Mouse (Mus musculus): ENCODE measurements around the gene Cacna2d3. TPM values are rescaled to one million over a fixed set of nuclear protein-coding genes. Genes with fewer than 3 reads are reported as not detected.

Gene Cacna2d3
- total and polyA plus RNA-seq, 3 experiments, result 0.11 TPM; not detected in 2

DNA sequence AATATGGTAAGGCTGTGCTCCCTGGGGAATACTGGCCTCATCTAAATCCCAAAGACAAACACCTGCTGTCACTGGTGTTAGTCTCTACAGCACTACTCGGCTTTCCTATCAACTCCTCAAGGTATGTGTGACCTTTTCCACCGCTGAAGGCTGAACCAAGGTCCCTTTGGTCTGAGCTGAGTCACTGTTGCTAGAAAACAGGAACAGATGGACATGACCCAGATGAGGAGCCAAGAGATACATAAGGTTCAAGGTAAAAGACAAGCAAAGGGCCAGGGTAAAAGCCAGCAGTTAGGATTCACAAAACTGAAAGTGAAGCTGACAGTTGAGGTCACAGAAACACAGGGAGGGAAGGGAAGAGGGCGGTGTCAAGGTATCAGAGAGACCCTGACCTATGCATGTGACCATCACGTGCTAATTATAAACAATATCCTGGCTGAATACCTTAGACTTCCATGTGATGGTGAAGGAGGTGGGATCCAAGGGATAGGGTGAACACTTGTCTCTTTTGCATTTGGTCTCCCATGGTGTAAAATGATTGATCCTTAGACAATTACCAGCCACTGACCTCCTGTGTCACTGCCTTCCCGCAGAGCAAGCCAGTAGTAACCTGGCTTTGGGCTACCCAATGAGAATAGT is 288.5 kb downstream of the Cacna2d3 start:
- no peaks in the 10 kb centered on the region for H3K27me3 ChIP-seq (ENCODE audit: insufficient read depth, low read length)
- no peak for TF ChIP-seq POLR2AphosphoS5 (IDR thresholded peaks at IDR 0.05; ENCODE audit: insufficient replicate concordance, low read depth, low read length)
- TF ChIP-seq TAL1 (conservative IDR thresholded peaks at IDR 0.05; ENCODE audit: low read depth, low read length), result no peak
- no peak for TF ChIP-seq GATA2 (IDR thresholded peaks at IDR 0.05; ENCODE audit: borderline replicate concordance, low read depth, low read length)
- no peak for TF ChIP-seq CTCF (IDR thresholded peaks at IDR 0.05; ENCODE audit: low read depth, low read length)
- TF ChIP-seq GATA1 (IDR thresholded peaks at IDR 0.05; ENCODE audit: borderline replicate concordance, low read length), result no peak
- DNase-seq (ENCODE audit: low spot score) (no peak), ATAC-seq (ENCODE audit: extremely low read depth, insufficient number of reproducible peaks, low FRiP score, poor library complexity, severe bottlenecking) (no peak)
- no peaks in the 10 kb centered on the region for H3K36me3 ChIP-seq (replicated peaks)
- H3K4me1 ChIP-seq (ENCODE audit: insufficient read depth, low read depth, low read length), result no peaks in the 10 kb centered on the region
- no peak overlapping the region for H3K4me3 ChIP-seq (ENCODE audit: low read depth, low read length)
- peaks cover 12% of the 10 kb centered on the region for H3K9me3 ChIP-seq (replicated peaks)

DNA sequence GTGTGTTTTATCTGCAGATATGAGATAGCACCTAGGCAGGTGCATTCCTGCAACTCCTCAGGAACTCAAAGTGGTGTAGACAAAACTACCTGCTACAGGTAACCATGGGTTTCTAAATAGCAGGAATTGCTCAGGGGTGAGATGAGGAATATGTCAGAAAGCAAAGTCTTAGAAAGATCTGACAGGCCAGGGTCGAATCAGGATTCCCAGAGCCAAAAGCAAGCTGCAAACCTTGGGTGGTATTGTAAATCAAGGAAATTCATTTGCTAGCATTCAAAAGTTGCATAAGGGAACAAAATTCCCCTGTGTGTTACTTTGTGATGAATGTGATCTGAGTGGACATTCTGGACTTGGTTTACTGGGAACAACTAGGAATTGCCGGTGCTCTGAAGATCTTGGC is 291.9 kb downstream of the Cacna2d3 start:
- H3K27me3 ChIP-seq (ENCODE audit: insufficient read depth, low read length), result no peaks in the 10 kb centered on the region
- no peaks in the 10 kb centered on the region for H3K36me3 ChIP-seq (replicated peaks)
- DNase-seq (ENCODE audit: low spot score) (no peak), ATAC-seq (ENCODE audit: extremely low read depth, insufficient number of reproducible peaks, low FRiP score, poor library complexity, severe bottlenecking) (no peak)
- peaks cover 9% of the 10 kb centered on the region; the same call in 1 of the 2 replicates for H3K9me3 ChIP-seq (replicated peaks)
- TF ChIP-seq GATA1 (IDR thresholded peaks at IDR 0.05; ENCODE audit: borderline replicate concordance, low read length), result no peak
- TF ChIP-seq CTCF (IDR thresholded peaks at IDR 0.05; ENCODE audit: low read depth, low read length), result no peak
- TF ChIP-seq GATA2 (IDR thresholded peaks at IDR 0.05; ENCODE audit: borderline replicate concordance, low read depth, low read length), result no peak
- TF ChIP-seq TAL1 (conservative IDR thresholded peaks at IDR 0.05; ENCODE audit: low read depth, low read length), result no peak
- no peak for TF ChIP-seq POLR2AphosphoS5 (IDR thresholded peaks at IDR 0.05; ENCODE audit: insufficient replicate concordance, low read depth, low read length)
- H3K4me1 ChIP-seq (ENCODE audit: insufficient read depth, low read depth, low read length), result no peaks in the 10 kb centered on the region
- H3K4me3 ChIP-seq (ENCODE audit: low read depth, low read length), result no peak overlapping the region

DNA sequence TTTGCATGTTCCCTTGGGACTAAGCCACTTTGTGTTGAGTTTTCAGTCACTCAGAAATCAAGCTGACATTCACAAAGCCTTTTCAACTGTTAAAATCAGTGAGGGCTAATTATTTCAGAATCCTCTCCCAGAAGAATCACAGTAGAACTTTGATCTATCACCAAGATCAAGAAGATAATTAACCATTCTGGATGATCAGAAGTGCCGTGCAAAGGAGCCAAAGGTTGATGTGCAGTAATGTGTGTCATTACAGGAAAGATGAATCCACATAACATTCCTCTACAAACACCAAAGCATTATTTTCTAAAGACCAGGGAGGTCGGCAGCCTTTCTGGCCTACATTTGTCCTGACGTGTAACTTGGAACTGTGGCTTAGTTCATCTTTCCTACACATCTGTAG is 296.0 kb downstream of the Cacna2d3 start:
- no peak for ATAC-seq (ENCODE audit: extremely low read depth, insufficient number of reproducible peaks, low FRiP score, poor library complexity, severe bottlenecking)
- no peak for DNase-seq (ENCODE audit: low spot score)
- Histone ChIP-seq H3K4me1 (ENCODE audit: insufficient read depth, low read depth, low read length) (no peaks in the 10 kb centered on the region), H3K36me3 (replicated peaks) (no peaks in the 10 kb centered on the region), H3K27me3 (ENCODE audit: insufficient read depth, low read length) (no peaks in the 10 kb centered on the region), H3K4me3 (ENCODE audit: low read depth, low read length) (no peak overlapping the region), H3K9me3 (replicated peaks) (peaks cover 14% of the 10 kb centered on the region; the same call in 1 of the 2 replicates)
- TF ChIP-seq TAL1 (conservative IDR thresholded peaks at IDR 0.05; ENCODE audit: low read depth, low read length) (no peak), GATA2 (IDR thresholded peaks at IDR 0.05; ENCODE audit: borderline replicate concordance, low read depth, low read length) (no peak), GATA1 (IDR thresholded peaks at IDR 0.05; ENCODE audit: borderline replicate concordance, low read length) (no peak)

DNA sequence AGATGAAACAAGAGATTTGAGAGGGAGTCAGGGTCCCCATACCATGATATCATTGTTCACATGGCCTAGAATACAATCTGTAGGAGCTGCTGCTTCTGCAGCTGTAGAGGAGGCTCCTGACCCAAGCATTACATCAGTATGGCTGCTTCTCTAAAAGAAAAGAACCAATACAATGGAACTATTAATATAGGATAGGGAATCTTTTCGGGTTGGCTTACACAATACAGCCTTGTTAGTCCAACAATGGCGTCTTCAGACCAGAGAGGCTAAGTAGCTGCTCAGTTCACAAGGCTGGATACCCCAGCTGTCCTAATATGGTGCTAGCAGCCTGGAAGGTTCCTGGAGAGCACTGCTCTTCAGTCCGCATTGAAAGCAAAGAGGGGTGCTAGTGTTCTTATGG is 296.5 kb downstream of the Cacna2d3 start:
- Histone ChIP-seq H3K36me3 (replicated peaks) (no peaks in the 10 kb centered on the region), H3K27me3 (ENCODE audit: insufficient read depth, low read length) (no peaks in the 10 kb centered on the region), H3K9me3 (replicated peaks) (peaks cover 11% of the 10 kb centered on the region; the same call in 1 of the 2 replicates), H3K4me1 (ENCODE audit: insufficient read depth, low read depth, low read length) (no peaks in the 10 kb centered on the region), H3K4me3 (ENCODE audit: low read depth, low read length) (no peak overlapping the region)
- no peak for ATAC-seq (ENCODE audit: extremely low read depth, insufficient number of reproducible peaks, low FRiP score, poor library complexity, severe bottlenecking)
- TF ChIP-seq GATA2 (IDR thresholded peaks at IDR 0.05; ENCODE audit: borderline replicate concordance, low read depth, low read length) (no peak), GATA1 (IDR thresholded peaks at IDR 0.05; ENCODE audit: borderline replicate concordance, low read length) (no peak), POLR2AphosphoS5 (IDR thresholded peaks at IDR 0.05; ENCODE audit: insufficient replicate concordance, low read depth, low read length) (no peak), CTCF (IDR thresholded peaks at IDR 0.05; ENCODE audit: low read depth, low read length) (no peak), TAL1 (conservative IDR thresholded peaks at IDR 0.05; ENCODE audit: low read depth, low read length) (no peak)
- DNase-seq (ENCODE audit: low spot score), result no peak

DNA sequence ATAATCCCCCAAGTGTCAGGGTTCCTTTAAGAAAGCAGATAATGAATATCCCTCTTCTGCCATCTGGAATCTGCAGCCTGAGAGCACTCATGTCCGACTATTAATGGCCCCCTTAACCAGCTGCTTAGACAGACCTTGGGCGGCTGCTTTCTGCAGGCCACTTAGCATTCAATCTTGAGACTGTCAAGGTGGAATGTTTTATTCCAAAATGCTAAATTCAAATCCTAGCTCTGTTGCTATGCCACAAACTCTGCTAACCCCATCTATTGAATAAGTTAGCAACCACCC is 315.8 kb downstream of the Cacna2d3 start:
- Histone ChIP-seq H3K4me1 (ENCODE audit: insufficient read depth, low read depth, low read length) (no peaks in the 10 kb centered on the region), H3K36me3 (replicated peaks) (no peaks in the 10 kb centered on the region), H3K4me3 (ENCODE audit: low read depth, low read length) (no peak overlapping the region), H3K27me3 (ENCODE audit: insufficient read depth, low read length) (no peaks in the 10 kb centered on the region), H3K9me3 (replicated peaks) (peaks cover 11% of the 10 kb centered on the region)
- no peak for DNase-seq (ENCODE audit: low spot score)
- ATAC-seq (ENCODE audit: extremely low read depth, insufficient number of reproducible peaks, low FRiP score, poor library complexity, severe bottlenecking), result no peak
- TF ChIP-seq CTCF (IDR thresholded peaks at IDR 0.05; ENCODE audit: low read depth, low read length), result no peak
- TF ChIP-seq GATA1 (IDR thresholded peaks at IDR 0.05; ENCODE audit: borderline replicate concordance, low read length), result no peak
- TF ChIP-seq TAL1 (conservative IDR thresholded peaks at IDR 0.05; ENCODE audit: low read depth, low read length), result no peak
- TF ChIP-seq POLR2AphosphoS5 (IDR thresholded peaks at IDR 0.05; ENCODE audit: insufficient replicate concordance, low read depth, low read length), result no peak
- TF ChIP-seq GATA2 (IDR thresholded peaks at IDR 0.05; ENCODE audit: borderline replicate concordance, low read depth, low read length), result no peak

DNA sequence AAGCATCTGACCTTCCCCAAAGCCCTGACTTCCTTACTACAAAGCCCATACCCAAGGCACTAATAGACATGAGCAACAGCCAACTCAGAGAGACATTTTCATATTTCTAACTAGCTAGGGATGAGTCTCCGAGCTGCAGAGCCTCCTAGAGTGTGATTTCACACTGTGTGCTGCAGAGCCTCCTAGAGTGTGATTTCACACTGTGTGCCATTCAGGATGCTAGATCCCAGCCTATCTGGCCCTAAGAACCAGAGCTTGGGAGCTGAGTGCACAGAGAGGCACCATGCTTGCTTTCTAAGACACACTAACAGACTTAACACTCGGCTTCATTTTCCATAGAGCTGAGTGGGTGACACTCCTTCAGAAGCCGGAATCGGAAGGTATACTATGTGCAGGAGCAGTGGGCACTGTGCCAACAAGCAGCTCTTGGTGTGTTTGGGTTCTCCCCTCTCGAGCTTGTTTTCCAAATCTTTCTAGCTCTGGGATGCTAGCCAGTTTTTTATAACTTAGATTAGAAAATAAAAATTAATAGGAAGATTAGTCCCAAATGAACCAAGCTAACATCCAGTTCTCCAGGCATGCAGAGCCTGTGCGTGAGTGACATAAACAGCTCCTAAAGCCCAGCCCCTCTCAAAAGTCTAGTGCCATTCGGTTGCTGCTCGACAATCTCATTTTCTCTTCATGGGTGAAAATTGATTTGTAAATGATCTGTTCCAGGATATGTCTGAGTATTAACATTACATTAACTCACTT is 316.4 kb downstream of the Cacna2d3 start:
- no peaks in the 10 kb centered on the region for H3K36me3 ChIP-seq (replicated peaks)
- ATAC-seq (ENCODE audit: extremely low read depth, insufficient number of reproducible peaks, low FRiP score, poor library complexity, severe bottlenecking), result no peak

More for the DNA sequence above, 316.4 kb downstream of the Cacna2d3 start:
- Histone ChIP-seq H3K9me3 (replicated peaks) (peaks cover 11% of the 10 kb centered on the region), H3K27me3 (ENCODE audit: insufficient read depth, low read length) (no peaks in the 10 kb centered on the region), H3K4me3 (ENCODE audit: low read depth, low read length) (no peak overlapping the region), H3K4me1 (ENCODE audit: insufficient read depth, low read depth, low read length) (no peaks in the 10 kb centered on the region)
- no peak for DNase-seq (ENCODE audit: low spot score)
- no peak for TF ChIP-seq CTCF (IDR thresholded peaks at IDR 0.05; ENCODE audit: low read depth, low read length)

All from G1E (cell line).